8 mouse cellular contexts compared by ENCODE assay signal in the genomic region with DNA sequence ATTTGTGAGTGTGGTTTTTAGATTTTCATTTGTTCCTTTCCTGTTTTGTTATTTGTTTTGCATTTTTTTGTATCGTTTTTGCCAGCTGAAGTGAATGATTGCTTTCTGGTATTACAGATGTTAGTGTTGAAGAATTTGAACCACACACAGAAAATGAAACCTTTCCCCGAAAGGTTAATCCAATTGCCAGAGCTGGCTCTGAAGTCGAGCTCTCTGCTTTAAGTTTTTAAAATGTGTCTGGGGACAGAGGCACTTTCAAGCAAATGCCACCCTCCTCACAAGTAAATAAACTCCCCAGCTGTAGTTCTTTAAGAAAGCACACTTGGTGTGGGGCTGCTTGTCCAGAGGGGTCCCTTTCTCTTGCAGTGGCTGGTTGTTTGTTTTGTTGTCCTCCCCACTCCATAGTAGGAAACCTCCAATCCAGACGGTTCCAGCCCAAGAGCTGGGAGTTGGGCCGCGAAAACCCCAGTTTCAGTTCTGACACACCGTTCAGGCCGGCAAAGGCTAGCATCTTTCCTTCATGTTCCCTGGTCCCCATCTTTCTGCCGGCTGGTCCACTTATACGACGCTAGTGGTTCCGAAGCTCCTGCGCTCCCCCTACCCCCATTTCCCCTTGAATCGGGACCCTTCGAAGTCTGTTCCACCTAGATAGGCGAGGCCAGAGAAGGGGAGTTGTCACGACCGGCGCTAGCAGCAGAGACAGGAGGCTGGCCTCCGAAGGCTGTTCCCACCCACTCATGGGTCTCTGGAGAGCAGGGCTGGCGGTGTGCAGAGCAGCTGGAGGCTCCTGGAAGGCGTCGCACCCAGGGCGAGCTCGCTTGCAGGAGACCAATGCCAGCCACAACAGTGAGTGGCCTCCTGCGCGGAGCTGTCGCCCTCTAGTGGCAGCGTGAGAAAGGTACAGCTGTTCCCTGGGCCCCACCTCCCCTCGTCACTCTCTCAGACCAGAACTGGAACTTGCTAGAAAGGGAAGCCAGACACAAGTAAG. TPM values are rescaled to one million over a fixed set of nuclear protein-coding genes. Genes with fewer than 3 reads are reported as not detected.
A peak's percentile ranks its signal among the peaks of the same experiment; 100 is the strongest.
DNase-seq lines count a peak whose midpoint lies in the region; ATAC-seq and TF ChIP-seq lines count a peak whose summit lies in the region.

No protein-coding gene starts in this region.

- peak overlapping the region; percentile 59 for H3K9ac ChIP-seq in embryonic facial prominence, embryonic 14.5 days (ENCODE audit: low read depth, low read length)
- peak overlapping the region; percentile 70 for H3K9ac ChIP-seq in limb, embryonic 13.5 days
- peak overlapping the region; percentile 59 for H3K9ac ChIP-seq in midbrain, embryonic 15.5 days

- H3K4me3 ChIP-seq in bone marrow, adult 2 months (replicated peaks; ENCODE audit: control insufficient read depth, low read depth, low read length): peak overlapping the region; percentile 62
- peak overlapping the region; percentile 38 for H3K4me3 ChIP-seq in embryonic facial prominence, embryonic 14.5 days (ENCODE audit: low read depth, low read length)
- peak overlapping the region; percentile 51 for H3K4me3 ChIP-seq in limb, embryonic 13.5 days
- peak overlapping the region; percentile 45 for H3K4me3 ChIP-seq in midbrain, embryonic 15.5 days

- peak overlapping the region; percentile 63 for H3K4me2 ChIP-seq in embryonic facial prominence, embryonic 14.5 days (ENCODE audit: low read depth, low read length)
- peak overlapping the region; percentile 84 for H3K4me2 ChIP-seq in limb, embryonic 13.5 days (replicated peaks)
- peak overlapping the region; percentile 88 for H3K4me2 ChIP-seq in midbrain, embryonic 15.5 days

- peak; percentile 100 for TF ChIP-seq CTCF in bone marrow, adult 2 months (IDR thresholded peaks at IDR 0.05; ENCODE audit: control insufficient read depth, insufficient read depth, low read length)

- no peak overlapping the region for H3K27ac ChIP-seq in bone marrow, adult 2 months (ENCODE audit: control insufficient read depth, insufficient read depth, low read depth, low read length, poor library complexity)
- peak overlapping the region; percentile 45 for H3K27ac ChIP-seq in embryonic facial prominence, embryonic 14.5 days (replicated peaks; ENCODE audit: low read depth, low read length)
- H3K27ac ChIP-seq in limb, embryonic 13.5 days: peak overlapping the region; percentile 69
- 0 out of 2 replicates have a peak overlapping the region, but pooled peaks have one; percentile 31 for H3K27ac ChIP-seq in midbrain, embryonic 15.5 days

- H3K9me3 ChIP-seq in embryonic facial prominence, embryonic 14.5 days (ENCODE audit: control insufficient read depth, low read length): no peaks in the 10 kb centered on the region
- H3K9me3 ChIP-seq in limb, embryonic 13.5 days: no peaks in the 10 kb centered on the region
- H3K9me3 ChIP-seq in midbrain, embryonic 15.5 days: no peaks in the 10 kb centered on the region

- no peaks in the 10 kb centered on the region for H3K36me3 ChIP-seq in embryonic facial prominence, embryonic 14.5 days (ENCODE audit: control insufficient read depth, insufficient read depth, low read length)
- no peaks in the 10 kb centered on the region for H3K36me3 ChIP-seq in limb, embryonic 13.5 days
- no peaks in the 10 kb centered on the region for H3K36me3 ChIP-seq in midbrain, embryonic 15.5 days (replicated peaks)

- ATAC-seq in embryonic facial prominence, embryonic 14.5 days (ENCODE audit: low read depth): peak; percentile 99
- ATAC-seq in limb, embryonic 13.5 days (ENCODE audit: low FRiP score, low read depth): peak; percentile 95
- peak; percentile 94 for ATAC-seq in midbrain, embryonic 15.5 days (replicated peaks)

- no peaks in the 10 kb centered on the region for H3K27me3 ChIP-seq in embryonic facial prominence, embryonic 14.5 days (replicated peaks; ENCODE audit: control insufficient read depth, insufficient read depth, low read length)
- no peaks in the 10 kb centered on the region for H3K27me3 ChIP-seq in limb, embryonic 13.5 days
- H3K27me3 ChIP-seq in midbrain, embryonic 15.5 days (replicated peaks): no peaks in the 10 kb centered on the region

- TF ChIP-seq POLR2A in bone marrow, adult 2 months (IDR thresholded peaks at IDR 0.05; ENCODE audit: borderline replicate concordance, control insufficient read depth, low read depth, low read length): peak; percentile 46; the same call in 1 of the 2 replicates

- 5% methylated on average over 30 of the region's 30 CpGs for WGBS in bone marrow, adult 2 months
- WGBS in embryonic facial prominence, embryonic 14.5 days: 3% methylated on average over 29 of the region's 30 CpGs
- 5% methylated on average over 30 of the region's 30 CpGs for WGBS in limb, embryonic 13.5 days
- 7% methylated on average over 30 of the region's 30 CpGs for WGBS in midbrain, embryonic 15.5 days

- DNase-seq in A20 (ENCODE audit: low read depth, low spot score): peak; percentile 90
- peak; percentile 97 for DNase-seq in embryonic facial prominence, embryonic 14.5 days (ENCODE audit: low spot score)
- DNase-seq in heart, adult 8-10 months (ENCODE audit: low spot score): peak; percentile 95
- DNase-seq in kidney, adult 9 months: peak; percentile 93
- peak; percentile 75 to 86 for DNase-seq in spleen, adult 18-20 months

- H3K4me1 ChIP-seq in bone marrow, adult 2 months (ENCODE audit: control insufficient read depth, insufficient read depth, low read length): no peaks in the 10 kb centered on the region; the same call in none of the 2 replicates
- H3K4me1 ChIP-seq in embryonic facial prominence, embryonic 14.5 days (ENCODE audit: control insufficient read depth, insufficient read depth, low read length): no peaks in the 10 kb centered on the region
- H3K4me1 ChIP-seq in limb, embryonic 13.5 days: peaks cover 18% of the 10 kb centered on the region; the same call in 1 of the 2 replicates
- peaks cover 5% of the 10 kb centered on the region for H3K4me1 ChIP-seq in midbrain, embryonic 15.5 days

RNA-seq across cellular contexts. Expression of a gene that starts 25.0 kb away (rescaled TPM):
- not detected in 2 replicates for polyA plus RNA-seq in bone marrow, adult 2 months (2011; ENCODE audit: insufficient read depth, insufficient read length, low replicate concordance, missing spikeins)
- polyA plus RNA-seq in embryonic facial prominence, embryonic 14.5 days (2014; fragmentation: Nextera tagmentation; extraction: Ambion mirVana): 0.04 TPM in 1 of 2 replicates, not detected in the other
- total RNA-seq in heart, adult 8-10 months (2022): under 1 TPM in 3 of 4 experiments, not detected in 1; 0.08 to 0.20 (median 0.12) TPM
- 0.06 TPM in 1 of 2 replicates, not detected in the other for polyA plus RNA-seq in limb, embryonic 13.5 days (2015; fragmentation: Nextera tagmentation; extraction: Ambion mirVana)
- polyA plus RNA-seq in midbrain, embryonic 15.5 days (2015; fragmentation: Nextera tagmentation; extraction: Ambion mirVana): 1.6 and 1.9 TPM in 2 replicates
